8 mouse cellular contexts compared by ENCODE assay signal in the genomic region with DNA sequence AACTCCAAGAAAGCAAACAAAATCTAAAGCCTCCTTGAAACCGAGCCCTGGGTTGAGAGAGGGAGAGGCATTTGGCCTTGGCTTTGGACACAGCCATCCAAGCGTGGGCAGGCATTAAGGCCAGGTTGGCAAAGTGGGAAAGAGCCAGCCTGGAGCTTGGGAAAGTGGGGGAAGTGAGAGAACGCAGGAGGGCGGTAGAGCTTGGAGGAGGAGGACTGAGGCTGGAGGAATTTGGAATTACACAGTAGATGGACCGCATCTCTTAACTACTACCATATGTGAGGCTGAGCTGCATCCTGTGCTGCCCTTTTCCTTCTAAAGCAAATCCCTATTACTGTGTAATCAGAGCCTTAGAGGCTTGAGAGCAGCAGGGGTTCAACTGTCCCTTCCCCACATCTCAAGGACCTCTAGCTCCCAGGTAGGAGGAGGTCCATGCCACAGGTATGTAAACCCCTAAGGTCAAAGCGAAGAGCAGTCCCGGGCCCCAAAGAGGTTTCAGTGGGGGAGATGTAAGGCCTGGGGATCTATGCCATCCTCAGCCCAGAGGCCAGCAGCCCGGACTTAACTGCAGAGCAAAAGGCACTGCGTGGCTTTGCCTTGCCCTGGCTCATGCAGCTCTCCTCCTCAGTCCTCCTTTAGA. TPM values are rescaled to one million over a fixed set of nuclear protein-coding genes. Genes with fewer than 3 reads are reported as not detected.
DNase-seq lines count a peak whose midpoint lies in the region; ATAC-seq lines count a peak whose summit lies in the region.

No protein-coding gene starts in this region.

- H3K4me1 ChIP-seq in forebrain, embryonic 12.5 days, result peaks cover 9% of the 10 kb centered on the region
- H3K4me1 ChIP-seq in forebrain, embryonic 14.5 days (ENCODE audit: control insufficient read depth, insufficient read depth, low read length), result peaks cover 6% of the 10 kb centered on the region; the same call in 1 of the 2 replicates
- peaks cover 29% of the 10 kb centered on the region for H3K4me1 ChIP-seq in hindbrain, embryonic 13.5 days (replicated peaks)
- peaks cover 23% of the 10 kb centered on the region for H3K4me1 ChIP-seq in neural tube, embryonic 15.5 days

- 66% methylated on average over 9 of the region's 9 CpGs for WGBS in forebrain, embryonic 12.5 days
- 75% methylated on average over 9 of the region's 9 CpGs for WGBS in forebrain, embryonic 14.5 days
- 60% methylated on average over 9 of the region's 9 CpGs for WGBS in hindbrain, embryonic 13.5 days
- 61% methylated on average over 9 of the region's 9 CpGs for WGBS in neural tube, embryonic 15.5 days

- no peaks in the 10 kb centered on the region for H3K9me3 ChIP-seq in forebrain, embryonic 12.5 days
- H3K9me3 ChIP-seq in forebrain, embryonic 14.5 days (replicated peaks; ENCODE audit: control insufficient read depth, low read length), result no peaks in the 10 kb centered on the region
- H3K9me3 ChIP-seq in hindbrain, embryonic 13.5 days, result no peaks in the 10 kb centered on the region
- no peaks in the 10 kb centered on the region for H3K9me3 ChIP-seq in neural tube, embryonic 15.5 days (replicated peaks)

- H3K36me3 ChIP-seq in forebrain, embryonic 12.5 days (replicated peaks), result no peaks in the 10 kb centered on the region
- H3K36me3 ChIP-seq in forebrain, embryonic 14.5 days (ENCODE audit: control insufficient read depth, insufficient read depth, low read length), result no peaks in the 10 kb centered on the region
- no peaks in the 10 kb centered on the region for H3K36me3 ChIP-seq in hindbrain, embryonic 13.5 days
- H3K36me3 ChIP-seq in neural tube, embryonic 15.5 days, result no peaks in the 10 kb centered on the region

- DNase-seq in forebrain, embryonic 14.5 days (ENCODE audit: low spot score), result no peak
- DNase-seq in ovary, postnatal 36 days (ENCODE audit: low spot score), result peak; percentile 71
- no peak for DNase-seq in ovary, postnatal 10 days (ENCODE audit: low spot score)
- DNase-seq in right cerebral cortex, adult 18-20 months, result no peak
- DNase-seq in urinary bladder, postnatal 14 days (ENCODE audit: low spot score), result no peak

- H3K4me3 ChIP-seq in forebrain, embryonic 12.5 days (replicated peaks), result no peak overlapping the region
- H3K4me3 ChIP-seq in forebrain, embryonic 14.5 days (ENCODE audit: low read depth, low read length), result no peak overlapping the region
- no peak overlapping the region for H3K4me3 ChIP-seq in hindbrain, embryonic 13.5 days
- no peak overlapping the region for H3K4me3 ChIP-seq in neural tube, embryonic 15.5 days (replicated peaks)

- no peaks in the 10 kb centered on the region for H3K27me3 ChIP-seq in forebrain, embryonic 12.5 days
- H3K27me3 ChIP-seq in forebrain, embryonic 14.5 days (replicated peaks; ENCODE audit: control insufficient read depth, insufficient read depth, low read length), result no peaks in the 10 kb centered on the region
- no peaks in the 10 kb centered on the region for H3K27me3 ChIP-seq in hindbrain, embryonic 13.5 days
- no peaks in the 10 kb centered on the region for H3K27me3 ChIP-seq in neural tube, embryonic 15.5 days (replicated peaks)

- no peak for ATAC-seq in forebrain, embryonic 12.5 days (ENCODE audit: low FRiP score)
- ATAC-seq in forebrain, embryonic 14.5 days, result no peak
- no peak for ATAC-seq in hindbrain, embryonic 13.5 days (ENCODE audit: low FRiP score)
- ATAC-seq in neural tube, embryonic 15.5 days (ENCODE audit: low FRiP score), result no peak

- no peak overlapping the region for H3K9ac ChIP-seq in forebrain, embryonic 12.5 days
- no peak overlapping the region for H3K9ac ChIP-seq in forebrain, embryonic 14.5 days (ENCODE audit: low read length)
- no peak overlapping the region for H3K9ac ChIP-seq in hindbrain, embryonic 13.5 days
- H3K9ac ChIP-seq in neural tube, embryonic 15.5 days (replicated peaks), result no peak overlapping the region

- 0 out of 2 replicates have a peak overlapping the region, but pooled peaks have one; percentile 0 for H3K27ac ChIP-seq in forebrain, embryonic 12.5 days
- no peak overlapping the region for H3K27ac ChIP-seq in forebrain, embryonic 14.5 days (ENCODE audit: low read depth, low read length)
- peak overlapping the region; percentile 76 for H3K27ac ChIP-seq in hindbrain, embryonic 13.5 days
- H3K27ac ChIP-seq in neural tube, embryonic 15.5 days (replicated peaks), result peak overlapping the region; percentile 67

- H3K4me2 ChIP-seq in forebrain, embryonic 12.5 days, result no peak overlapping the region
- H3K4me2 ChIP-seq in forebrain, embryonic 14.5 days (ENCODE audit: low read length), result no peak overlapping the region
- no peak overlapping the region for H3K4me2 ChIP-seq in hindbrain, embryonic 13.5 days
- no peak overlapping the region for H3K4me2 ChIP-seq in neural tube, embryonic 15.5 days

RNA-seq across cellular contexts. Expression of a gene that starts 7.6 kb away (rescaled TPM):
- polyA plus RNA-seq in forebrain, embryonic 12.5 days (2016; fragmentation: Nextera tagmentation; extraction: Ambion mirVana), result 212 and 215 TPM in 2 replicates
- polyA plus RNA-seq in forebrain, embryonic 14.5 days (2014; fragmentation: Nextera tagmentation; extraction: Ambion mirVana), result 192 and 199 TPM in 2 replicates
- 229 and 244 TPM in 2 replicates for polyA plus RNA-seq in hindbrain, embryonic 13.5 days (2015; fragmentation: Nextera tagmentation; extraction: Ambion mirVana)
- 197 and 217 TPM in 2 replicates for polyA plus RNA-seq in neural tube, embryonic 15.5 days (2015; fragmentation: Nextera tagmentation; extraction: Ambion mirVana)

RNA-seq across cellular contexts. Expression of a gene that starts 33.9 kb away (rescaled TPM):
- 0.54 and 0.58 TPM in 2 replicates for polyA plus RNA-seq in forebrain, embryonic 12.5 days (2016; fragmentation: Nextera tagmentation; extraction: Ambion mirVana)
- 0.18 TPM in 1 of 2 replicates, not detected in the other for polyA plus RNA-seq in forebrain, embryonic 14.5 days (2014; fragmentation: Nextera tagmentation; extraction: Ambion mirVana)
- polyA plus RNA-seq in hindbrain, embryonic 13.5 days (2015; fragmentation: Nextera tagmentation; extraction: Ambion mirVana), result 0.22 and 0.71 TPM in 2 replicates
- polyA plus RNA-seq in neural tube, embryonic 15.5 days (2015; fragmentation: Nextera tagmentation; extraction: Ambion mirVana), result 1.8 and 2.7 TPM in 2 replicates

RNA-seq across cellular contexts. Expression of a gene that starts 59.9 kb away (rescaled TPM):
- polyA plus RNA-seq in forebrain, embryonic 12.5 days (2016; fragmentation: Nextera tagmentation; extraction: Ambion mirVana), result 27.8 and 28.4 TPM in 2 replicates
- polyA plus RNA-seq in forebrain, embryonic 14.5 days (2014; fragmentation: Nextera tagmentation; extraction: Ambion mirVana), result 21.6 and 24.8 TPM in 2 replicates
- polyA plus RNA-seq in hindbrain, embryonic 13.5 days (2015; fragmentation: Nextera tagmentation; extraction: Ambion mirVana), result 19.4 and 20.5 TPM in 2 replicates
- polyA plus RNA-seq in neural tube, embryonic 15.5 days (2015; fragmentation: Nextera tagmentation; extraction: Ambion mirVana), result 19.5 and 20.6 TPM in 2 replicates
